Mouse (Mus musculus) ovary, postnatal 10 days (tissue): ENCODE measurements around the gene Homez.
A peak's percentile ranks its signal among the peaks of the same experiment; 100 is the strongest.

ENCODE experiments used
- DNase-seq: peaks from one replicate; pipeline ENCODE4 v3.0.0; 2022; ENCODE audit warnings: low spot score

Gene Homez

GRCm38 (mm10) chr14:54868026-54868425 is 2.7 kb downstream of the Homez start:
- DNase-seq: no peak

GRCm38 (mm10) chr14:54866936-54867335 is 3.8 kb downstream of the Homez start:
- DNase-seq: no peak

- no peak for DNase-seq
Measured at GRCm38 (mm10) chr14:54866268-54866667, 4.5 kb downstream of the Homez start.

- no peak for DNase-seq
Measured at GRCm38 (mm10) chr14:54865626-54866025, 5.1 kb downstream of the Homez start.

GRCm38 (mm10) chr14:54864313-54865036 is 6.3 kb downstream of the Homez start:
- no peak for DNase-seq

GRCm38 (mm10) chr14:54863501-54864312 is 7.1 kb downstream of the Homez start:
- peak; percentile 84 for DNase-seq

- no peak for DNase-seq
Measured at GRCm38 (mm10) chr14:54860511-54860910, 10.2 kb downstream of the Homez start.

GRCm38 (mm10) chr14:54857891-54858290 is 12.9 kb downstream of the Homez start:
- no peak for DNase-seq

- DNase-seq: no peak
Measured at GRCm38 (mm10) chr14:54856703-54857102, 14.1 kb downstream of the Homez start.

- no peak for DNase-seq
Measured at GRCm38 (mm10) chr14:54855726-54856125, 15.0 kb downstream of the Homez start.

GRCm38 (mm10) chr14:54843461-54843860 is 27.3 kb downstream of the Homez start:
- DNase-seq: no peak

GRCm38 (mm10) chr14:54823716-54824115 is 47.0 kb downstream of the Homez start:
- no peak for DNase-seq

GRCm38 (mm10) chr14:54822301-54822700 is 48.5 kb downstream of the Homez start:
- no peak for DNase-seq

- DNase-seq: no peak
Measured at GRCm38 (mm10) chr14:54817791-54818190, 53.0 kb downstream of the Homez start.

- DNase-seq: no peak
Measured at GRCm38 (mm10) chr14:54815737-54816136, 55.0 kb downstream of the Homez start.

- no peak for DNase-seq
Measured at GRCm38 (mm10) chr14:54813991-54814390, 56.8 kb downstream of the Homez start, which contains the start of gene Rnf212b. Gene Rnf212b, plus strand, starts transcription at chr14:54814141.

- DNase-seq: no peak
Measured at GRCm38 (mm10) chr14:54809668-54810033, 61.1 kb downstream of the Homez start.

GRCm38 (mm10) chr14:54808718-54809667 is 61.8 kb downstream of the Homez start:
- DNase-seq: no peak

- no peak for DNase-seq
Measured at GRCm38 (mm10) chr14:54806124-54806523, 64.6 kb downstream of the Homez start.
